Mouse (Mus musculus) midbrain, embryonic 15.5 days (tissue): ENCODE results near the gene B3galnt1. TPM values are rescaled to one million over a fixed set of nuclear protein-coding genes. Genes with fewer than 3 reads are reported as not detected.

Experiments used
- ATAC-seq: fragments of 200-750 bp; cut with Nextera tagmentation; replicated peaks from 2 replicates; pipeline ENCODE4 v1.8.0; 2017; ENCODE audit warnings: moderate TSS enrichment
- H3K27ac ChIP-seq: fragments of 300-500 bp; sonication (generic); 2 replicates; pipeline ENCODE4 v1.5.1; 2015; ENCODE audit warnings: mild to moderate bottlenecking, inconsistent platforms
- H3K27me3 ChIP-seq: fragments of 300-500 bp; sonication (generic); replicated peaks from 2 replicates; pipeline ENCODE4 v1.6.1; 2015; ENCODE audit warnings: inconsistent platforms
- H3K36me3 ChIP-seq: fragments of 300-500 bp; sonication (generic); replicated peaks from 2 replicates; pipeline ENCODE4 v1.6.1; 2015; ENCODE audit warnings: inconsistent platforms
- H3K4me1 ChIP-seq: fragments of 300-500 bp; sonication (generic); 2 replicates; pipeline ENCODE4 v1.6.1; 2015; ENCODE audit warnings: inconsistent platforms
- H3K4me2 ChIP-seq: fragments of 300-500 bp; sonication (generic); 2 replicates; pipeline ENCODE4 v1.6.1; 2015; ENCODE audit warnings: inconsistent platforms, mild to moderate bottlenecking, moderate library complexity
- H3K4me3 ChIP-seq: fragments of 300-500 bp; sonication (generic); 2 replicates; pipeline ENCODE4 v1.5.1; 2015; ENCODE audit warnings: mild to moderate bottlenecking, inconsistent platforms
- H3K9ac ChIP-seq: fragments of 300-500 bp; sonication (generic); 2 replicates; pipeline ENCODE4 v1.6.1; 2015; ENCODE audit warnings: mild to moderate bottlenecking, inconsistent platforms
- H3K9me3 ChIP-seq: fragments of 300-500 bp; sonication (generic); 2 replicates; pipeline ENCODE4 v1.6.1; 2016; ENCODE audit warnings: inconsistent platforms
- WGBS: fragments of 180-500 bp; shearing (Covaris S2); methylation state at CpG from one replicate; pipeline ENCODE4 v1.1.7; 2015; ENCODE audit warnings: mixed read lengths; 5-methylcytosine and 5-hydroxymethylcytosine counted together
- polyA plus RNA-seq: library from polyadenylated mRNA; unstranded; fragments of >200 nt; fragmentation: Nextera tagmentation; extraction: Ambion mirVana; gene quantifications from 2 replicates; pipeline ENCODE4 v1.2.1, GENCODE M21; 2015

Gene B3galnt1
- polyA plus RNA-seq, 1 experiment from 2014 or later, result 103 TPM

DNA sequence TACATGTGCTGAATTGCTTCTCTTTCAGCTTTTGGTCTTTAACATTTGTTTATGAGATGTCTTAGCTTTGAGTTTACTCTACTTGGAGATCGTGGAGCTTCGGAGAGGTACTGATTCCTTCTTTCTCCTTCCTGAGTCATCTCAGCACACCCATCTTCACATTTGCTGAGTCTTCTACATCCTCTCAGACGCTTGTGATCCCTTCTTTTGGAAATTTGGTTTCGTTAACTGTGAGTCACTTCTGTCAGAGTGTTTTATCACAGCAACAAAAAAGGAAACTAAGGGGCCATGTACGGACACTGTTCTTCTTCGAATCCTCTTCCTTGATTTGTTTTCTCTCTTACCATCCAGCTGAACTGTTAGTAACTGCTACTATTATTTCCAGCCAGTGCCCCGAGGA is 69.2 kb downstream of the B3galnt1 start:
- Histone ChIP-seq H3K4me2 (no peak overlapping the region), H3K9me3 (no peaks in the 10 kb centered on the region), H3K27ac (no peak overlapping the region), H3K4me1 (peaks cover 6% of the 10 kb centered on the region; the same call in 1 of the 2 replicates), H3K4me3 (no peak overlapping the region), H3K36me3 (no peaks in the 10 kb centered on the region), H3K9ac (no peak overlapping the region), H3K27me3 (no peaks in the 10 kb centered on the region)
- no peak for ATAC-seq
- WGBS, result 81% methylated on average over 7 of the region's 7 CpGs

DNA sequence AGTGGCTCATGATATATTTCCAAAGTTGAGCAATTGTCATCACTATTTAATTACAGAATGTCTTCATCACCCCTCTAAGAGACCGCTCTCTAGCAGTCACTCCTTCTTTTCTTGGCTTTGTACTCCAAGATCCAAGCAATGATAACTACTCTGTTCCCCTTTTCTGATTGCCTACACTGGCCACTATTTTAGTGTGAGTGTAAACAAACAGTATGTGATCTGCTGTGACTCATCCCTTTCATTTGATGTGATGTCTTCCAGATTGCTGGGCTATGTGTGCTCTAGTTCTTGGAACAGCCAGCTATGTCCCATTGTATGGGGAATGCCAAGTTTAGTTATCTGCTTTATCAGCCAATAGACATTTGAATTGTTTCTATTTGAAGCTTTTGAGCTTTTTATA is 71.4 kb downstream of the B3galnt1 start:
- Histone ChIP-seq H3K4me1 (0 out of 2 replicates have a peak, but pooled peaks cover 3% of the 10 kb centered on the region), H3K36me3 (no peaks in the 10 kb centered on the region), H3K27ac (no peak overlapping the region), H3K9me3 (no peaks in the 10 kb centered on the region), H3K4me3 (no peak overlapping the region), H3K9ac (no peak overlapping the region), H3K4me2 (no peak overlapping the region), H3K27me3 (no peaks in the 10 kb centered on the region)
- 100% methylated on average over 1 of the region's 1 CpGs for WGBS
- no peak for ATAC-seq

DNA sequence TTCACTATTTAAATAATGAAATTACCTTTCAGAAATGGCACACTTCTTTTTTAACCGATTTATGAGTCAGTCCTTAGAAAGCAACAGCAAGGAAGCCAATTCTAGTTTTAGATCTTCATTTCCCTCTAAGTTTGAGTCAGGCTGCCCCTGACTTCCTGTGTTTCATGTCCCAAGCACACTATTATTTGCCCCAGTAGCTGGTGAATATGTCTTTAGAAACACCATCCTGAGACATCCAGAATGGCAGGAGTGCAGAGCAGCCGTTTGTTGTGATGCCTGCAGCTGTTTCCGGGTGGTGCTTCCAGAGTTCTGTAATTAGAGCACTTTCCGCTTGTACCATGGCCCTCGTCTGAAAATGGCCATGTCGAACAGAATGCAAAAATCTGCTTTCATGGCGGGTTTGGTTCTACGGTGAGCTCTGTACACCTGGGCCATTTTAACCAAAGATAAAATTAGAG is 73.7 kb downstream of the B3galnt1 start:
- Histone ChIP-seq H3K4me2 (no peak overlapping the region), H3K4me1 (no peaks in the 10 kb centered on the region), H3K27ac (no peak overlapping the region), H3K9me3 (no peaks in the 10 kb centered on the region), H3K9ac (no peak overlapping the region), H3K36me3 (no peaks in the 10 kb centered on the region), H3K27me3 (no peaks in the 10 kb centered on the region), H3K4me3 (no peak overlapping the region)
- 62% methylated on average over 8 of the region's 8 CpGs for WGBS
- no peak for ATAC-seq

DNA sequence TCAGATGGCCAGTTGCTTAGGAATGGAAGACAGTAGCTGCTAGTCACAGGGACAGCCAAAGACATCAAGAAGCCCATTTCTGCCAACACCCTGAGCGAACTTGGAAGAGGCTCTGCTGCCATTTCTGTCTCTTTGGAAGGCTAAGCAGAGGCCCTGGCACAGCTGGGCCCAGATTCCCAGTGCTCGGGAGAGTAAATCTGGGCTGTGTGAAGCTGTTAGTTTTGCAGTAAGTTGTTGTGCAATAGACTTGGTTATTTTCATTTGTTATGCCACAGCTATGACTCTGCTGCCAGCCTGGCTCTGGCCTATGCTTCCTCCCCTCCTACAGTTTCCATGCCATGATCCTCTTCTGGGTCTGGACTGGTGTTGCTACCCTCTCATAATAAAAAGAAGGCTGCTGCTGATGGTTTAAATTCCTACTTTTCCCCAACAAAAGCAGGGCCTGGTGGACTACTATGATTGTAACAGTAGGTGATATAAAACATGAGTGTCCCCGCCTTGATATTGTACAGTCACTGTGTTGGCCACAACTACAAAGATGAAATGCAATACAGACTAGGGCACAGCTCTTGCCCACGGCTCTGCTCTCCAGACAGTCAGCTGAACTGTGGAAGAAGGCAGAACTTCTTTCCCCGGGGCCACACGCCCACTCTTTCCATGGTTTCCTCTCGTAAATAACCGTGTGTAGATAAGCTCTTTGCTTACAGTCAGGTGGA is 74.2 kb downstream of the B3galnt1 start:
- 84% methylated on average over 8 of the region's 8 CpGs for WGBS
- no peaks in the 10 kb centered on the region for H3K27me3 ChIP-seq
- H3K4me3 ChIP-seq, result no peak overlapping the region
- H3K4me1 ChIP-seq, result no peaks in the 10 kb centered on the region
- H3K36me3 ChIP-seq, result no peaks in the 10 kb centered on the region
- no peak for ATAC-seq
- no peak overlapping the region for H3K27ac ChIP-seq
- no peak overlapping the region for H3K4me2 ChIP-seq
- no peaks in the 10 kb centered on the region for H3K9me3 ChIP-seq
- no peak overlapping the region for H3K9ac ChIP-seq

Other genes starting within 250 kb of the B3galnt1 start
- 86.8 and 94.1 TPM in 2 replicates for gene Nmd3, start 123.0 kb upstream of the B3galnt1 start, polyA plus RNA-seq